Mouse (Mus musculus): ENCODE results near the gene Anks4b.

- TF ChIP-seq CTCF (IDR thresholded peaks at IDR 0.05) (no peak), EP300 (IDR thresholded peaks at IDR 0.05; ENCODE audit: insufficient read depth, low read depth, low read length) (no peak)
These were observed 15.3 kb downstream of the Anks4b start for GRCm38 (mm10) chr7:120188946-120189345.

All from heart, adult 2 months (tissue).